Comparison of ENCODE assay signal across 9 mouse cellular contexts in genomic region chr11:98918231-98918630, GRCm38 (mm10). TPM values are rescaled to one million over a fixed set of nuclear protein-coding genes. Genes with fewer than 3 reads are reported as not detected.
DNase-seq lines count a peak whose midpoint lies in the region; ATAC-seq lines count a peak whose summit lies in the region.
"Had no signal": no experiment of that assay in that cellular context is flagged by ENCODE, and none has a peak within 500 bp of the region (broad histone marks: within the 10 kb centered on the region; RNA-seq: fewer than 3 reads in every experiment).

No protein-coding gene starts in this region.

- H3K4me1 ChIP-seq in limb, embryonic 15.5 days: peaks cover 24% of the 10 kb centered on the region
- peaks cover 21% of the 10 kb centered on the region; the same call in 1 of the 2 replicates for H3K4me1 ChIP-seq in stomach, embryonic 15.5 days
- H3K4me1 ChIP-seq in forebrain, embryonic 16.5 days (replicated peaks; ENCODE audit: control insufficient read depth, insufficient read depth, low read length): peaks cover 5% of the 10 kb centered on the region; the same call in 1 of the 2 replicates

- no peak for ATAC-seq in limb, embryonic 15.5 days (ENCODE audit: insufficient number of reproducible peaks, low FRiP score, low TSS enrichment, low read depth)
- ATAC-seq in stomach, embryonic 15.5 days (ENCODE audit: insufficient read depth, low FRiP score, low read depth): no peak
- no peak for ATAC-seq in forebrain, embryonic 16.5 days

- peaks cover 36% of the 10 kb centered on the region for H3K36me3 ChIP-seq in limb, embryonic 15.5 days
- peaks cover 28% of the 10 kb centered on the region for H3K36me3 ChIP-seq in stomach, embryonic 15.5 days
- H3K36me3 ChIP-seq in forebrain, embryonic 16.5 days (ENCODE audit: control insufficient read depth, insufficient read depth): no peaks in the 10 kb centered on the region

- 56% methylated on average over 9 of the region's 9 CpGs for WGBS in limb, embryonic 15.5 days
- 63% methylated on average over 9 of the region's 9 CpGs for WGBS in stomach, embryonic 15.5 days
- 85% methylated on average over 9 of the region's 9 CpGs for WGBS in forebrain, embryonic 16.5 days

- DNase-seq in adrenal gland, postnatal 10 days: peak; percentile 60
- DNase-seq in adrenal gland, postnatal 4 days (ENCODE audit: low spot score in 2 of 2): no peak
- DNase-seq in spleen, postnatal 4 days (ENCODE audit: low spot score in 2 of 2): peak; percentile 51 to 77
- no peak for DNase-seq in spleen, adult 18-20 months
- DNase-seq in cerebellum, adult 11 months: no peak
- DNase-seq: cerebellum, adult 18-20 months had no signal

- H3K27me3 ChIP-seq in limb, embryonic 15.5 days: no peaks in the 10 kb centered on the region
- H3K27me3 ChIP-seq in stomach, embryonic 15.5 days (replicated peaks): no peaks in the 10 kb centered on the region
- H3K27me3 ChIP-seq in forebrain, embryonic 16.5 days (replicated peaks; ENCODE audit: control insufficient read depth, insufficient read depth, low read length): no peaks in the 10 kb centered on the region

- no peak overlapping the region for H3K4me2 ChIP-seq in limb, embryonic 15.5 days
- H3K4me2 ChIP-seq in stomach, embryonic 15.5 days: no peak overlapping the region
- no peak overlapping the region for H3K4me2 ChIP-seq in forebrain, embryonic 16.5 days (ENCODE audit: low read length)

- H3K9ac ChIP-seq in limb, embryonic 15.5 days: no peak overlapping the region
- no peak overlapping the region for H3K9ac ChIP-seq in stomach, embryonic 15.5 days
- H3K9ac ChIP-seq in forebrain, embryonic 16.5 days (replicated peaks; ENCODE audit: low read depth, low read length): no peak overlapping the region

- H3K9me3 ChIP-seq in limb, embryonic 15.5 days: no peaks in the 10 kb centered on the region
- no peaks in the 10 kb centered on the region for H3K9me3 ChIP-seq in stomach, embryonic 15.5 days
- no peaks in the 10 kb centered on the region for H3K9me3 ChIP-seq in forebrain, embryonic 16.5 days (ENCODE audit: control insufficient read depth, low read length)

- no peak overlapping the region for H3K4me3 ChIP-seq in limb, embryonic 15.5 days
- no peak overlapping the region for H3K4me3 ChIP-seq in stomach, embryonic 15.5 days (replicated peaks)
- no peak overlapping the region for H3K4me3 ChIP-seq in forebrain, embryonic 16.5 days (replicated peaks; ENCODE audit: low read length)

- H3K27ac ChIP-seq in limb, embryonic 15.5 days: peak overlapping the region; percentile 59
- H3K27ac ChIP-seq in stomach, embryonic 15.5 days: peak overlapping the region; percentile 53; the same call in 1 of the 2 replicates
- no peak overlapping the region for H3K27ac ChIP-seq in forebrain, embryonic 16.5 days (ENCODE audit: low read length)

RNA-seq across cellular contexts. Expression of gene Rara, which starts 9.4 kb away (rescaled TPM):
- 10 to 100 TPM; 26.2 to 34.7 TPM for total RNA-seq in adrenal gland, postnatal 10 days (2021)
- total RNA-seq in adrenal gland, postnatal 4 days (2021): 10 to 100 TPM; 46.4 to 50.6 TPM
- polyA plus RNA-seq in limb, embryonic 15.5 days (2015; fragmentation: Nextera tagmentation; extraction: Ambion mirVana): 43.9 and 51.7 TPM in 2 replicates
- 34.0 and 41.0 TPM in 2 replicates for polyA plus RNA-seq in stomach, embryonic 15.5 days (2015; fragmentation: Nextera tagmentation; extraction: Ambion mirVana)
- 9.5 and 10.6 TPM in 2 replicates for polyA plus RNA-seq in forebrain, embryonic 16.5 days (2015; fragmentation: Nextera tagmentation; extraction: Ambion mirVana)

RNA-seq across cellular contexts. Expression of gene Cdc6, which starts 10.6 kb away (rescaled TPM):
- 1 to 10 TPM; 3.8 to 6.5 TPM for total RNA-seq in adrenal gland, postnatal 10 days (2021)
- 1 to 10 TPM; 7.5 to 9.1 TPM for total RNA-seq in adrenal gland, postnatal 4 days (2021)
- polyA plus RNA-seq in limb, embryonic 15.5 days (2015; fragmentation: Nextera tagmentation; extraction: Ambion mirVana): 23.2 and 24.1 TPM in 2 replicates
- 28.8 and 30.3 TPM in 2 replicates for polyA plus RNA-seq in stomach, embryonic 15.5 days (2015; fragmentation: Nextera tagmentation; extraction: Ambion mirVana)
- 10.3 and 10.9 TPM in 2 replicates for polyA plus RNA-seq in forebrain, embryonic 16.5 days (2015; fragmentation: Nextera tagmentation; extraction: Ambion mirVana)

RNA-seq across cellular contexts. Expression of gene Wipf2, which starts 54.8 kb away (rescaled TPM):
- 10 to 100 TPM; 13.3 to 15.4 TPM for total RNA-seq in adrenal gland, postnatal 10 days (2021)
- 10 to 100 TPM; 18.4 to 19.7 TPM for total RNA-seq in adrenal gland, postnatal 4 days (2021)
- 4.1 and 4.2 TPM in 2 replicates for polyA plus RNA-seq in limb, embryonic 15.5 days (2015; fragmentation: Nextera tagmentation; extraction: Ambion mirVana)
- 4.5 and 5.0 TPM in 2 replicates for polyA plus RNA-seq in stomach, embryonic 15.5 days (2015; fragmentation: Nextera tagmentation; extraction: Ambion mirVana)
- 4.6 and 5.1 TPM in 2 replicates for polyA plus RNA-seq in forebrain, embryonic 16.5 days (2015; fragmentation: Nextera tagmentation; extraction: Ambion mirVana)

Comparison
In these comparisons a context has a peak if more than half of its experiments do, and no peak if none do; other contexts are left out.
1. DNase-seq: peak in adrenal gland, postnatal 10 days (single experiment) and spleen, postnatal 4 days (2 of 2); none in adrenal gland, postnatal 4 days (0 of 2), spleen, adult 18-20 months (0 of 2) and cerebellum, adult 11 months (single experiment).